Comparison of ENCODE assay signal across 14 mouse cellular contexts in genomic region chr6:85294004-85294379, GRCm38 (mm10). TPM values are rescaled to one million over a fixed set of nuclear protein-coding genes. Genes with fewer than 3 reads are reported as not detected.
A peak's percentile ranks its signal among the peaks of the same experiment; 100 is the strongest.
DNase-seq lines count a peak whose midpoint lies in the region; ATAC-seq and TF ChIP-seq lines count a peak whose summit lies in the region.
"Had no signal": no experiment of that assay in that cellular context is flagged by ENCODE, and none has a peak within 500 bp of the region (broad histone marks: within the 10 kb centered on the region; RNA-seq: fewer than 3 reads in every experiment).

No protein-coding gene starts in this region.

- no peak overlapping the region for H3K9ac ChIP-seq in ES-E14 (ENCODE audit: insufficient read depth, low read depth, low read length, poor library complexity, severe bottlenecking)
- H3K9ac ChIP-seq in midbrain, embryonic 14.5 days (replicated peaks; ENCODE audit: low read length) = no peak overlapping the region
- H3K9ac ChIP-seq: lung, embryonic 15.5 days had no signal

- H3K4me3 ChIP-seq in ES-E14 (ENCODE audit: insufficient read depth in 1 of 2, low read depth in 1 of 2, low read length in 2 of 2, poor library complexity in 1 of 2, severe bottlenecking in 1 of 2) = no peak overlapping the region
- H3K4me3 ChIP-seq in embryonic facial prominence, embryonic 10.5 days = no peak overlapping the region
- H3K4me3 ChIP-seq in hindbrain, embryonic 10.5 days = no peak overlapping the region
- H3K4me3 ChIP-seq in midbrain, embryonic 14.5 days (replicated peaks; ENCODE audit: low read depth, low read length) = no peak overlapping the region
- H3K4me3 ChIP-seq: lung, embryonic 15.5 days; myocyte had no signal

- peaks cover 0 to 14% of the 10 kb centered on the region in 2 experiments; a peak in 2 of 4 replicates for H3K4me1 ChIP-seq in ES-E14 (ENCODE audit: control insufficient read depth in 2 of 2, insufficient read depth in 2 of 2, low read length in 2 of 2, poor library complexity in 1 of 2)
- peaks cover 23% of the 10 kb centered on the region for H3K4me1 ChIP-seq in embryonic facial prominence, embryonic 10.5 days
- peaks cover 27% of the 10 kb centered on the region for H3K4me1 ChIP-seq in hindbrain, embryonic 10.5 days (replicated peaks)
- 0 out of 2 replicates have a peak, but pooled peaks cover 5% of the 10 kb centered on the region for H3K4me1 ChIP-seq in midbrain, embryonic 14.5 days (ENCODE audit: control insufficient read depth, insufficient read depth, low read length)

- no peaks in the 10 kb centered on the region for H3K27me3 ChIP-seq in embryonic facial prominence, embryonic 10.5 days (replicated peaks; ENCODE audit: low read depth, poor library complexity, severe bottlenecking)
- no peaks in the 10 kb centered on the region for H3K27me3 ChIP-seq in hindbrain, embryonic 10.5 days (ENCODE audit: insufficient read depth, poor library complexity, severe bottlenecking)
- H3K27me3 ChIP-seq in midbrain, embryonic 14.5 days (ENCODE audit: control insufficient read depth, insufficient read depth, low read length) = no peaks in the 10 kb centered on the region
- H3K27me3 ChIP-seq: lung, embryonic 15.5 days had no signal

- no peaks in the 10 kb centered on the region for H3K9me3 ChIP-seq in ES-E14 (ENCODE audit: control insufficient read depth, insufficient read depth, low read depth, low read length)
- H3K9me3 ChIP-seq in embryonic facial prominence, embryonic 10.5 days = no peaks in the 10 kb centered on the region
- H3K9me3 ChIP-seq in hindbrain, embryonic 10.5 days = no peaks in the 10 kb centered on the region
- no peaks in the 10 kb centered on the region; the same call in 1 of the 2 replicates for H3K9me3 ChIP-seq in midbrain, embryonic 14.5 days (ENCODE audit: control insufficient read depth, low read length)
- H3K9me3 ChIP-seq: lung, embryonic 15.5 days had no signal

- no peak for ATAC-seq in midbrain, embryonic 14.5 days (ENCODE audit: low FRiP score, low TSS enrichment)

- no peak for DNase-seq in ES-E14 (ENCODE audit: low read depth, low spot score)
- no peak for DNase-seq in embryonic facial prominence, embryonic 10.5 days (ENCODE audit: low spot score)
- DNase-seq in hindbrain, embryonic 10.5 days (ENCODE audit: low spot score) = no peak
- peak; percentile 24 for DNase-seq in midbrain, embryonic 14.5 days
- no peak for DNase-seq in testis, postnatal 10 days (ENCODE audit: low spot score)
- no peak for DNase-seq in heart, postnatal 14 days
- DNase-seq in cerebellum, postnatal 25 days = no peak
- DNase-seq: gastrocnemius, postnatal 25 days; heart, postnatal 36 days; thymus, adult 18-20 months had no signal

- H3K27ac ChIP-seq in ES-E14 (ENCODE audit: insufficient read depth, low read depth, low read length, poor library complexity, severe bottlenecking) = peak overlapping the region; percentile 38; the same call in 1 of the 2 replicates
- H3K27ac ChIP-seq in embryonic facial prominence, embryonic 10.5 days (replicated peaks) = peak overlapping the region; percentile 52; the same call in 1 of the 2 replicates
- 0 out of 2 replicates have a peak overlapping the region, but pooled peaks have one; percentile 68 for H3K27ac ChIP-seq in hindbrain, embryonic 10.5 days
- H3K27ac ChIP-seq in midbrain, embryonic 14.5 days (replicated peaks; ENCODE audit: low read depth, low read length) = peak overlapping the region; percentile 49; the same call in 1 of the 2 replicates
- H3K27ac ChIP-seq: lung, embryonic 15.5 days had no signal

- in situ Hi-C loops in ES-E14 (cut with MboI; ENCODE audit: low sequenced_read_pairs in 2 of 2, unreplicated experiment in 2 of 2) = no loop called here

- no peak overlapping the region for H3K4me2 ChIP-seq in midbrain, embryonic 14.5 days (ENCODE audit: low read length)
- H3K4me2 ChIP-seq: heart, embryonic 11.5 days; liver, embryonic 11.5 days; lung, embryonic 15.5 days had no signal

- 50% methylated on average over 5 of the region's 5 CpGs for WGBS in embryonic facial prominence, embryonic 10.5 days
- WGBS in hindbrain, embryonic 10.5 days = 68% methylated on average over 5 of the region's 5 CpGs
- 58% methylated on average over 5 of the region's 5 CpGs for WGBS in midbrain, embryonic 14.5 days

- intact Hi-C loops in heart, postnatal 14 days (cut with DNase I) = no loop called here

- H3K36me3 ChIP-seq in ES-E14 (ENCODE audit: control insufficient read depth, insufficient read depth, low read length, poor library complexity, severe bottlenecking) = no peaks in the 10 kb centered on the region
- no peaks in the 10 kb centered on the region for H3K36me3 ChIP-seq in embryonic facial prominence, embryonic 10.5 days (replicated peaks)
- no peaks in the 10 kb centered on the region for H3K36me3 ChIP-seq in hindbrain, embryonic 10.5 days
- H3K36me3 ChIP-seq in midbrain, embryonic 14.5 days (ENCODE audit: control insufficient read depth, insufficient read depth, low read length) = no peaks in the 10 kb centered on the region
- H3K36me3 ChIP-seq: lung, embryonic 15.5 days had no signal

TF ChIP-seq in ES-E14, 5 proteins besides CTCF, POLR2A, EP300 and RAD21:
- no peak for TF ChIP-seq CHD2 (IDR thresholded peaks at IDR 0.05; ENCODE audit: low read depth, low read length)
- TF ChIP-seq MAFK (IDR thresholded peaks at IDR 0.05; ENCODE audit: insufficient read depth, low read depth, low read length) = no peak
- no peak for TF ChIP-seq ZC3H11A (IDR thresholded peaks at IDR 0.05; ENCODE audit: borderline replicate concordance, low read depth, low read length)
- no peak for TF ChIP-seq HCFC1 (IDR thresholded peaks at IDR 0.05; ENCODE audit: borderline replicate concordance, insufficient read depth, low read length)
- no peak for TF ChIP-seq ZNF384 (IDR thresholded peaks at IDR 0.05; ENCODE audit: low read depth, low read length)

RNA-seq across cellular contexts. Expression of gene Sfxn5, which starts 39.2 kb away (rescaled TPM):
- 4.9 and 5.8 TPM in 2 replicates for total RNA-seq in ES-E14 (2012; rRNA removed)
- 8.5 and 8.6 TPM in 2 replicates for polyA plus RNA-seq in embryonic facial prominence, embryonic 10.5 days (2016; fragmentation: Nextera tagmentation; extraction: Ambion mirVana)
- 8.0 and 9.4 TPM in 2 replicates for polyA plus RNA-seq in hindbrain, embryonic 10.5 days (2016; fragmentation: Nextera tagmentation; extraction: Ambion mirVana)
- polyA plus RNA-seq in midbrain, embryonic 14.5 days (2014; fragmentation: Nextera tagmentation; extraction: Ambion mirVana) = 15.6 and 24.0 TPM in 2 replicates
- total RNA-seq in heart, postnatal 14 days (2021) = 1 to 10 TPM; 3.9 to 5.7 TPM
